Mouse (Mus musculus): ENCODE measurements around the gene Pgm1.

Pgm1 gene

DNA sequence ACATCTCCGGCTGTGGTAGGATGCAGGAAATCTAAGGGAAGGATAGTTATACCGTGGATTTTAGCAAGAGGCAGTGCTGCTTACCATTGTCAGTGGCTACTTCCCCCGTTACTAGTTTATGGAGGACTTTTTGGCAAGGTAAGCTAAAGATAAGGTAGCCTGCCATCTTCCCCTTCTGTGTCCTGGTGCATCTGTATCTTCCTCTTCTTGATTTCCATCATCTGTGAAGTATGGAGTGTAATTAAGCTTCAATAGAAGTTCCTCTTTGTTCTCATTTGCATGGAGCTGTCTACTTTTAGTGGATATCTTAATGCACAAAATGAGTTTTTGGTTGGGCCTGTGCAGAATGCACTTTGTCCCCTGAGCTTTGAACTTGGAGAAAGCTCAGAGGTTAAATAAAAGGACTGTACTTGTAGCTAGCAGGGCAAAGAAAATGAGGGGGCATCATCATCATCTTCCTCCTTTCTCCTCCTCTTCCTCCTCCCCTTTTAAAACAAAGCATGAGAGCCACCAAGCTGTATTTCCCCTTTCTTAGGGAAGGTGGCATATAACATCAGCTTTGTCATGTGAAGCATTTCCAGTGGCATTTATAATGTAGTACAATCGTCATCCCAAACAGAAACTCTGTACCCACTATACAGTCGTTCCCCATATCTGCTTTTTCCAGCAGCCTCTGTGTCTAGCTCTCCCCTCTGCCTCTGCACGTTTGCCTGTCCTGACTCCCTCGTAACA lies 29.0 kb downstream of the Pgm1 start:
- DNase-seq (ENCODE audit: low read depth) = no peak

DNA sequence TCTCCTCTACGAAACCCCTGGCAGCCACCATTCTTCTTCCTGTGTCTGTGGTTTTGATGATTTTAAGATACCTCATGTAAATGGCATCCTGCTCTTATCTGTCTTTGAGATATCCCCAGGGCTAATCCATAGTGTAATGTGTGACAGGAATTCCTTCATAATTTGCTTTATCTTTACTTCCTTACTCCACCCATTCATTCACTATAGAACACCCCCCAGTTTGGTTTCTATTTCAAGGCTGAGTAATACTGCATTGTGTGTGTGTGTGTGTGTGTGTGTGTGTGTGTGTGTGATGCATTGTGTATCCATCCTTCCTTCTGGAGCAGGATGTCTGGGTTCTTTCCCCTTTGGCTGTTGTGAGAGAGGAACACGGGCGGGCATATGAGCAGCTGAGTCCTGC lies 30.1 kb downstream of the Pgm1 start:
- DNase-seq (ENCODE audit: low read depth) = no peak

DNA sequence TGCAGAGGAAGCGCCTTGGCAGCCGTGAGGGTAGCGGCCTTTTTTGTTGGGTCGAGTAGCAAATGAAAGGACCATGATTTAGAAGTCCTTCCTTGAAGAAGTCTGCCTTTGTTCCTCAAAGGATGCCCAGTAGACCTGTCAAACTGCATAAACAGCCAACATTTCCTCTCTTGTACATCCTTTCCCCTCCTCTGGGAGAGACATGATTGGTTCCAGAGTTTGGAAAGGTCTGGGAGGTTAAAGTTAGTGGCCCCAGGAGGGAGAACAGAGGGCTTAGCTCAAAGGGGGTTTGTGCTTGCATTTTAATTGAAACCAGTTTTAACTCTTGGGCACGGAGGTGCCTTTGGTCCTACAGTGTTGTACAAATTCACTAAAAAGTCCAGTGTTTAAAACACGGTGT lies 37.3 kb downstream of the Pgm1 start:
- DNase-seq (ENCODE audit: low read depth) = no peak

DNA sequence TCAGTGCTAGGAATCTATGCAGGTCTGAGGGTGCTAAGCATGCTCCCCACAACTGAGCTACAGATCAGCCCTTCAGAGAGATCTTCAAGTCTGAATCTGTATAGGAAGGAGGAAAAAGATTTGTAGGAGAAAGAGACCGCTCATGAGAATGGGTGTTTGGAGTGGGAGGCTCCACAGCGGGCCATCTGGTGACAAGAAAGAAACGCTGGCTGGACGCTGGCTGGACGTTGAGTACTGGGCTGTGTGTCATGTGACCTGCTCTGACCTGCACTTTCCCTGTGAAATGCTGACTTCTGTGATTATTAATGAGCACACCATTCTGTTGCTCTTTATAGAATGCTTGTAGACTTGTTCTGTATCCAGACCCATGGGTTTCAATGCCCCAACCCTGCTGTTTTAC lies 40.1 kb downstream of the Pgm1 start:
- DNase-seq (ENCODE audit: low read depth) = no peak

DNA sequence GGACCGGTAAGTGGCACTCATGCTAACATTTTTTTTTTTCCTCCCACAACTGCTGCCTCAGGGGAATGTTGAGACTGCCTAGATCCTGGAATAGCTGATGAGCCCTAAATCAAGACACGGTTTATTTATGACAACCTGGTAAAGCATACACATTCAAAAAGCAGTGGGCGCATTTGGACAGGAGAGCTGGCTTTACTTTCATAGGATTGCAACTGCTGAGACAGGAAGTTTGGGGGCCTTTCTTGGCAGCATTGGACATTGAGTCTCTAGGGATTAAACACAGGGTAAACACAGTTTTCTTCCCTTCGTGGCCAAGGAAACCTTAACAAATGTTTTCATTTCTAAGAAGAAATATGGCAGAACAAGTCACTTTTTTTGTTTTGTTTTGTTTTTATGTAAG lies 40.9 kb downstream of the Pgm1 start:
- no peak for DNase-seq (ENCODE audit: low read depth)

DNA sequence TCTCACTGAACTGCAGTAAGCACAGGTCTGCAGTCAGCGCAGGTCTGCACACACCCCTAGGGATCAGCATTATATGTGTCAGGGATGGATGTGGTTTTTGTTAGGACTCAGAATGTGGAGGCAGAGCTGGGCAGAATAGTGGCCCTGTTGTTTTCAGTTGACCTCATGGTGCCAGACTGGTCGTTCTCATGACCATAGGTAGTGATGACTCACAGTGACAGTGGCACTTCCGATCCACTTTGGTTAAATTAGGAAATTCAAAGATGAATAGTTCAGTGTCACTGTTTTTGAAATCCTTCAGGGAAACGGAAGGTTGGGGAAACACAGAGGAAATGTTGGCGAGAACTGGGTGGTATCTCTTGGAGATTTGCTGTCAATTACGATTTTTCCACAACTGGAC lies 43.7 kb downstream of the Pgm1 start:
- no peak for DNase-seq (ENCODE audit: low read depth)

DNA sequence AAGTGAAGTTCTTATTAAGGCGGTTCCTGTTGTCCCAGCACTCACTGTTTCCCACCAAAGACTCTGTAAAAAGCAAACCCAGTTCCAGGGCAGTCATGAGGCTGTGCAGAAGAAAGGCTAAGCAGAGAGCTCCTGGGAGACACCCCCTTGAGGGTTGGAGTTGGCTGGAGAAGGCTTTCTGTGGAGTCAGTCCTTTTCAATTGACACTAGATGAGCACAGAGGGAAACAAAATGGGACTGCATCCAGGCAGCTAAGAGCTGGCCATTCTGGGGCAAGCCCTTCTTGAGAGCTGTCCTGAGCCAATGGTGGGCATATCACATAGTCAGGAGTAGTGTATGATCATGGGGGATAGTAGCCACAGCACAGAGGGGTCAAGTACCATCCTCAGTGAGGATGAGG lies 44.7 kb downstream of the Pgm1 start:
- no peak for DNase-seq (ENCODE audit: low read depth)

DNA sequence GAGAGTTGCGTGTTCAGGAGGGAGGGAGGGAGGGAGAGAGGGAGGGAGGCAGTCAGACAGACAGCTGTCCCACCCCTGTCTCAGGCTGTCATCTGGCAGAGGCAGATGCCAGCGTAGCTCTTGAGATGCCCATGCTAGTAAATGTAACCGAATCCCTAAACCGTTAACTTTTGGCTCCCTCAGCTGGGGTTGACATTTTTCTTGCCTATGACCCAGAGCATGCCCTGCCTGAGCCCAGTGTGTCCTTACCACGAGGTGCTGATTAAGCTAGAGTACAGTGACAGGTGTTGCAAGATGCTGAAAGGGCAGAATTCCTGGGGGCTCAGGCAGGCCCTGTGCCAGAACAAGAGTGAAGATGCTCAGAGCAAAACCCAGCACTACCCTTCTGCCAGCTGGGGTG lies 45.2 kb downstream of the Pgm1 start:
- DNase-seq (ENCODE audit: low read depth) = no peak

DNA sequence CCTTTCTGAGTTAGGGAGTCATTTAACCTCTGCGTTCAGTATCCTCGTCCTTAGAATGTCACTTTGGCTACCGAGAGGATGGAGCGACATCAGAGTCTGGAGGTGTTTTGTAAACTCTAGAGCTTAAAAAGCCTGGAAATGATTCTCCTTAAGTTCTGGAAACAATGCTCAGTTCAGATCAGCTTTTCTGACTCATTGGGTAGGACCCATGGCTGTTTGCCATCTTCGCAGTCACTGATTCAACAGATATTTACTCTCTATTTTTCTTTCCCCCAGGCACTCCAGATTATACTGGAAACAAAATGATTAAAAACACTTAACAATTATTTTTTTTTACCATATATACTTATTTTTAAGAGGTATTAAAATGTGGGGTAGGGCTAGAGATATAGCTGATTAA lies 50.1 kb downstream of the Pgm1 start:
- DNase-seq (ENCODE audit: low read depth) = no peak

DNA sequence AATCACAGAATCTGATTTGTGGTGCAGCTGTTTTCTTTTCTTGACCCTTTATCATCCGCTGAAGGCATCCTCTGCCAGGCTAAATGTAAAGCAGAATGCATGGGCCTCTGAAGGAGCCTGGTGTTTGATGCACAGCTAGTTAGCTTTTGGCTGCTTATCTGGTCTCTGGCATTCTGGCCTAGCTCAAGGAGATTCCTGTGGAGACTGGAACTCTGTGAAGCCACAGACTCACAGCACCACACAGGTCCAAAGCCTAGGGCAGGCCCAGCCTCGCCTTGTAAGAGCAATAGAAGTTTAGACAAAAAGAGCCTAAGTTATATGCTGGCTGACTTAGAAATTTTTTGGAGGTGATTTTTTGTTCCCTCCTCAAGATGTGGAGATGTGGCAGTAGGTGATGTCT lies 52.0 kb downstream of the Pgm1 start:
- DNase-seq (ENCODE audit: low read depth) = no peak

DNA sequence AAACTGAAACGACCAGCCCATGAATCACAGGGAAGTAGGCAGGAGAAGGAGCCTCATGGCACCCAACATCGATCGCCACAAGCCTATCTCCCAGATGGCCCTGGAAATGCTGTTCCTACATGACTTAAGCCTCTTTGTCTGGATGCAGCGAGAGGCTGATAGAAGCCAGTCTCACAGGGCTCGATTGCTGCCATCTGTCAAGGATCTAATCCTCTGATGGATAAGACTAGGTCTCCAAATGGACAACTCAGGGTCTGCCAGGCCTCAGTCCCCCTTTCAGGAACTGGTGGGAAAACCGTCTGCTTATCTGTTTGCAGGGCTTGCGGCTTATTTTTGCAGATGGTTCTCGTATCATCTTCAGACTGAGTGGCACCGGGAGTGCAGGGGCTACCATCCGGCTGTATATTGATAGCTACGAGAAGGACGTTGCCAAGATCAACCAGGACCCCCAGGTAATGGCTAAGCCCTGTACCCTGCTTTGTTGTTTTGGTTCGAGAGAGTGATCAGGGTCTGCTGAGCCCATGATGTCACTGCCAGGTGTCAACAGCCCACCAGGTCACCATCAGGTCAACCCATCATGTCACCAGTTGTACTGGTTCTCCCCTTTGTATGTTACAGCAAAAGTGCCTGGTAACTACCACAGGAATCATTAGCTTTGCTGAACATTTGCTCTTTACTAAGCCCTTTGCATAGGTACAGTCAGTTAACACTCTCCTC lies 54.6 kb downstream of the Pgm1 start:
- DNase-seq (ENCODE audit: low read depth) = no peak

DNA sequence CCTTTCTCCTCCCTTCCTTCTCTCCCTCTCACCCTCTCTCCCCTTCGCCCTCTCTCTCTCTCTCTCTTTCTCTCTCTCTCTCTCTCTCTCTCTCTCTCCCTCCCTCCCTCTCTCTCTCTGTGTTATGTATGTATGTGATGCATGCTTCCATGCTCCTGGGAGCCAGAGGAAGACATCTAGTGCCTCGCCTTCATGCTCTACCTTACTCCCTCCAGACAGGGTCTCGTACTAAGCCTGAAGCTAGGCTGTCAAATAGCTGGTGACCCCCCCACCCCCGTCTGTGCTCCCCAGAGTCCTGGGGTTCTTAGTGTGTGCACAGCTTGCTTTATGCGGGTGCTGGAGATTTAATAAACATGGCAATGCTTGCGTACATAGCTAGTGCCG lies 55.1 kb downstream of the Pgm1 start:
- DNase-seq (ENCODE audit: low read depth) = no peak

DNA sequence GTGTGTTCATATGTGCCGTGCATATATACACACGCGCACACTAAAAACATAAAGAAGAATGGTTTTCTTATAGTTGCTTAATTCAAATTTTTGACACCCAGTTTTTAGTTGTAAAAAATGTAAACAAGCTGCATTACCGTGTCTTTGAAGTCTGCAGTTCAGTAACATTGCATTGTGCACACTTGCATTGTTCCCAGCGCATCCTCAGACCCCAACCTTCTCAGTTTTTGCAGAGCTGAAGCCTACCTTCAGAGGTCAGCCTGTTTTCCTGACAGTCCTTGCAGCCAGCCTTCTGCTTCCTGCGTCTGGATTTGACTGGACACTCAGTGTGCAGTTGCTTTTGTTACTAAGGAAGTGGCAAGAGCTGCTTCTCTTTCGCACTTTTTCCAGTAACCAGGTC lies 55.9 kb downstream of the Pgm1 start:
- DNase-seq (ENCODE audit: low read depth) = no peak

DNA sequence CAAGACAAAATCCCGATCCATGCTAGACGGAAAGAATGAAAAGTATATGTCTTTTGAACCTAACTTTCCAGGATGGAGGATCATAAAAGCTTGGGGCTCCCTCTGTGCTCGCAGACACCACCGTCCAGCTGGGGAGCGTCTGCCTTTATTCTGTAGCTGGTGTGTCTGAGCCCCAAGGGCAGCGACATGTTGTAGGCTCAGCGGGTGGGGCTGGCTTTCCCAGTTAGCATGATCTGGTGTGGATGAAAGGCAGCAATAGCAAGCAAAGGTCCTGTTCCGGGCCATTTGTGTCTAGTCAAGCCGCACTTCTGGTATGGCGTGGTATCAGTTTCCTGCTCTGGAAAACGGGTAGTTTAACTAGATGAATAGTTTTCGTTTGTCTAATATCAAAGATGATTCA lies 56.4 kb downstream of the Pgm1 start:
- DNase-seq (ENCODE audit: low read depth) = no peak

DNA sequence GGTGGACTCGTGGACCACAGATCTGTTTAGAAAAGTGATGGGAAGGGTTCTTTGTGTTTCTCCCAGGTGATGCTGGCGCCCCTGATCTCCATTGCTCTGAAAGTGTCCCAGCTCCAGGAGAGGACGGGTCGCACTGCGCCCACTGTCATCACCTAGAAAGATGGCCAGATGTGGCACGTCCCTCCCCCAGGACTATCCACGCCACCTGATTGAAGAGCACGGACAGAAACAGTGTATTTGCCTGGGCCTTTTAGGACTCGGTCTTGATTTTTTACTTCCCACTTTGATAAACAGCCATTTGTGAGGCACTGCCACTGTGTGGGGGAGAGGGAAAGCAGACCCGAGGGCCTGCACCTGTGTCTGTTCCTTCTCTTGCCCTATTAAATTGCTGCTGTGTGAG lies 57.4 kb downstream of the Pgm1 start:
- DNase-seq (ENCODE audit: low read depth) = no peak

DNA sequence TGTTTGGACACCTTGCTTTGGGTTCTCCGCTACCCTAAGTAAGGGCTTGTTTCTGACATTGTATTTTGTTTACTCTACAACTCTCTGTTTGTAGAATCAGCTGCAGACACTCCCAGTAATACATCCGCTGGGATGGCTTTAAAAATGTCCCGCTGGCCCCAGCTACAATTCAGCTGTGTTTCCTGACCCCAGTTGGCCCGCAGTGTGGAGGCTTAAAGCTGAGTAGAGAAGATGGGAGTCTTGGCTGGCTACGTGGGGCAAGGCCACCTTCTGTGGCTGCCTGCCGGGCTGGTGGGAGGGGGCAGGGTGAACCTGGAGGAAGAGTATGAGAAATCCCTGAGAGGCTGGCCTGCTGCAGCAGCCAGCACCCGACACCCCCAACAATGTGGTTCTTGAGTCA lies 59.6 kb downstream of the Pgm1 start:
- DNase-seq (ENCODE audit: low read depth) = no peak

DNA sequence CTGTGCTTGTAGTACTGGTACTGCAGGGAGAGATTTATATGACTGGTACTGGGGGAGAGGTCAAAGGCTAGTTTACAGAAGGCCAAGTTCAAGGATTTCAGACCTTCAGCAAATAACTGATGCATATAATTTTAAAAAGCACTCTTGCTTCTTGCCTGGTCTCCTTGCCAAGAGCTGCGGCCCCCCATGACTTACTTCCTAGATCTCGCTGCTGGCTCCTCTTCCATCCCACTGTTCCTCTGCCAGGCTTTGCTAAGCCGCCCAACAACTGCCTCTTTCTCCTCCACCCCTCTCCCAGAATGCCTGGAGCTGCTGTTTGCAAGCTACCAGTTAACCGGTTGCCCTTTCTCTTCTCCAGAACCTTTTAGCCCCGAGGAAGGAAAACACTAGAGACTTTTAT lies 71.8 kb downstream of the Pgm1 start:
- DNase-seq (ENCODE audit: low read depth) = no peak

DNA sequence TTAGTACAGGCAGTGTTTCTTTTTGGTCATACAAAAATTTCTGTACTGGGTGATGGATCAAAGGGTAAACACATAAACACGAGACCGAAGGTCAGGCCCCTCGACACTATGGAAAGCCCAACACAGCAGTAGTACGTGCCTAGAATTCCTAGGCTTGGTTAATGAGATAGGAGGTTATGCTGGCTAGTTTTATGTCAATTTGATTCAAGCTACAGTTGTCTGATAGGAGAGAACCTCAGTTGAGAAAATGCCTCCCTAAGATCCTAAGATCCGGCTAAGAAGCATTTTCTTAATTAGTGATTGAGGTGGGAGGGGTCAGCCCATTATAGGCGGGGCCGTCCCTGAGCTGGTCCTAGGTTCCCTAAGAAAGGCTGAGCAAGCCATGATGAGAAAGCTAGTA lies 72.6 kb downstream of the Pgm1 start:
- no peak for DNase-seq (ENCODE audit: low read depth)

DNA sequence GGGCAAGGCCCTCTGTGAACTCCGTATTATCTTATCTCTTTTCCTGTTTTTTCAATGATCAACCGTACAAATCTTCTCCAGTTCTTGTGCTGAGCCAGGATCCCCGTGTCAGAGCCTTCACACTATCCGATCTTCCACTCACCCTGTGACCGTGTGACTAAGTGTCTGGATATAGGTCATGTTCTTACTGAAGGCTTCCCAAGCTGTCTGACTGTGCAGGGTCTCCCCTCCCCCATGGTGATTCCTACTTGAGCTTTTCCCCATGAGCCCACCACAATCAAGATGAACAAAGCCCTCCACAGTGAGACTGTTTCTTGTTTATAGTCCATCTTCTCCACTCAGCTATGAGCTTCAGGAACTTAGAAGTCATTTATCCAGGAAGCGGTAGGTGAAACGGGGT lies 78.5 kb downstream of the Pgm1 start:
- DNase-seq (ENCODE audit: low read depth) = no peak

DNA sequence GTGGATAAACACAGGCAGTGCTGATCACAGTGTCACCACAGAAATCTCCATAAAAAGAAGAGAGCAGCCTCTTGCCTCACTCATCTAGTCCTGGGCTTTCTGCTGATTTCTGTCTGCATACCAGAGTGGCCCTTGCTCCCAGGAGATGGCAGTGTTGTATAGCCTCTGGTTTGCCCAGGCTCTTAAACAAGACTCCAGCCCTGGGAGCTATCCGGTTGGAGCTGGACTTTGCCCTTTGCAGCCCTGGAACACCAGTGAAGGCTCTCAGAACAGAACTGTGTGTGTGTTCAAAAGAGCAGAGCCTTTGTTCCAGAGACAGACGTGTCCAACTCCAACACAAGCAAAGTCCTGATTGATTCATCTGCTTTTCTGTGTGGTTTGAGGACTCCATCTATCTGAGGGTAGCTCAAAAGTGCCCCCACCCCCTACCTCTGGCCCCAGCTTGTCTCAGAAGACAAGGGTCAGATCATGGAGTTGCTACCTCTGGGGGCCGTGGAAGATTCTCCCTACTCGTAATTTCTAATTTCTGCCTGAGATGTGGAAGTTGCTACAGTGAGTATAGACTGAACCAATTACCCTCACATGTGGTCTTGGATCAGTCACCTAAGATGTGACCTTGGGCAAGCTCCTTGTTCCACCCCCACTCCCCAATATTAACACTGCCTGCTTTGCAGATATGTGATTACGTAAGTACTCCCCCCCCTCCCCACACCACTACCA lies 79.3 kb downstream of the Pgm1 start:
- DNase-seq (ENCODE audit: low read depth) = no peak

DNA sequence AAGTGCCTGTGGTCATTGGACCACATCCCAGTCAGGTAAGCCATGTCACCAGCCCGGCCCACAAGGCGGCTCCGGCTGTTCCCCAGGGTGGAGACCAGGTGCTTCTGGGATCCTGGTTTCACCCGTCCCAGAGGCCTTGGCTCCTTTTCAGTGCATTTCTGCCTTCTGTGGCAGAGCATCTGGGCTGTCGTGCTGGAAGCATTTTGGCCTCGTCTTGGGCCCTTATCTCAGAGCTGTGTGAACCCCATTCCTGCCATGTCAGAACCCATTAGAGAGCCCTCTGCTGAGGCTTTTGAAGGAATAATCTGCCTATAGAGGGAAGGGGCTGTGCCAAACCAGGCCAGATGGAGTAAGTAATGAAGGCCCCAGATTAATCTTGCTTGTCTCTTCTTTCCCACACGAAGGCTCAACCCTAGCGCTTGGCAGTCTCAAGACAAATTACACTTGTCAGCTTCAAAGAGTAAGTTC lies 80.0 kb downstream of the Pgm1 start:
- DNase-seq (ENCODE audit: low read depth) = no peak

DNA sequence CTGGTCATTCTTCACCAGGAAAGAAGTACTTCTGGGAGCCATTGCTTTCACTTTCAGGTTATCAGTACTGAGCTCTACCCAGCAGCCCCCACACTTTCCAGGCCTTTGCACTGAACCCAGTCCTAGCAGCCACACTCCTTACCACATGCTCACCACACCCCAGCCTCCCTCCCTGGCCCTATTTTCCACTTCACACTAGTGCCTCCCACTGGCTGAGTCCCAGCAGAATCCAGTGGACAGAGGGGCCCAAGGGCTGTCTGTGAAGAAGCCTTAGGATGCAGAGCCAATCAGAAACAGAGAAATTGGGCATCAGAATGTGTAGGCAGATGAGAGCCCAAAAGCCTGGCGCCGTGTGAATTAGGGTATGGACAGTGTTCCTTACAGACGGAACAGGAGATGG lies 81.7 kb downstream of the Pgm1 start:
- DNase-seq (ENCODE audit: low read depth) = no peak

DNA sequence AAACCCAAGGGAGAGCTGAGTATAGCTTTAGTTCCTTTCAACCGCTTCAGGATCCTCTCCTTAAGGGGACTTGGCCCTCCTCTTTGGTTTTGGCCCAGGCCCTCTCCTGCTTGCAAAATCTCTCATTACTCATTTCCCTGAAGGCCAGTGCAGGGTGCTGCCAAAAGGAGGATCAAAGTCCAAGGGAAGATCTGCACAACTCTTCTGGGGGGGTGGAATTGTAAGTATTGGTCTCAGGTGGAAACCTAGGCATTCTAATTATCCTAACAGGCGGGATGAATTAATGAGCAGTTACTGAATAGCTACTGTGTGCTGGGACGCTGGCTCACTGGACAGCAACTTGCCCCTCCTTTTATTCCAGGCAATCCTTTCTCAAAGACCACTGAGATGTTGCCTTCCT lies 82.3 kb downstream of the Pgm1 start:
- DNase-seq (ENCODE audit: low read depth) = no peak
